Mouse (Mus musculus): ENCODE data around the gene Pate2.
"Not testable (repeated sequence)": the region's sequence is repeated elsewhere in the genome, so short reads cannot be mapped to it uniquely, and the experiment has no call there.

Gene Pate2

DNA sequence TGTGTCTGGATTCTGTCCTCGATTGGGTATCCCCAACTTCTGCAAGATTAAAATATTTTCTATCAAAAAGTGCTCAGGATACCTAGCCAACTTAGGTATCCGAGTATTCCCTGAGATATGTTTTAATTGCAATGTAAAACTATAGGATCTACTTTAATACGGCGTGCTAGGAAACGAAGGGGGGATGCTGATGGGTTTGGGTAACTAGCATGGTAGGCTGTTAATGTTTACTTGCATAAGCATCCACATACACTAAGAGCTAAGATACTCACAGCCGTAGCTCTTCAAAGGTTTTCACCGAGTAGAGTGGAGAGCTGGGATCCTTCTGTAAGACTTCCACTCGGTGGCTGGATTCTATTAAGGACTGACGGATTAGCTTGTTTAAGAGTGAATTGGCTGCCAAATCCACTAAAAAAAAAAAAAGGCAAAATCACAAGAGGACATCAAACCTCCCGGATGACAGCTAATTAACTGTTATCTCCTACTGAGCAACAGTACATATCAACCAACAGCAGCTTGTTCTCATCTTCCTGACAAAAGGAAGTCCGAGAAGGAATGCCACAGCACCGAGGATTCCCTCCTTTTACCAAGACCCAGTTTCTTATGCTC lies 13.5 kb upstream of the Pate2 start:
- DNase-seq (ENCODE audit: low spot score), result no peak

- peak; percentile 60 for DNase-seq (ENCODE audit: low spot score)
These were observed 11.7 kb upstream of the Pate2 start, which contains the start of the genes Ddx25 and Pus3 for GRCm38 (mm10) chr9:35558257-35559008. TSS of gene Ddx25 (minus strand) at chr9:35558528. TSS of gene Pus3 (plus strand) at chr9:35558595.

DNA sequence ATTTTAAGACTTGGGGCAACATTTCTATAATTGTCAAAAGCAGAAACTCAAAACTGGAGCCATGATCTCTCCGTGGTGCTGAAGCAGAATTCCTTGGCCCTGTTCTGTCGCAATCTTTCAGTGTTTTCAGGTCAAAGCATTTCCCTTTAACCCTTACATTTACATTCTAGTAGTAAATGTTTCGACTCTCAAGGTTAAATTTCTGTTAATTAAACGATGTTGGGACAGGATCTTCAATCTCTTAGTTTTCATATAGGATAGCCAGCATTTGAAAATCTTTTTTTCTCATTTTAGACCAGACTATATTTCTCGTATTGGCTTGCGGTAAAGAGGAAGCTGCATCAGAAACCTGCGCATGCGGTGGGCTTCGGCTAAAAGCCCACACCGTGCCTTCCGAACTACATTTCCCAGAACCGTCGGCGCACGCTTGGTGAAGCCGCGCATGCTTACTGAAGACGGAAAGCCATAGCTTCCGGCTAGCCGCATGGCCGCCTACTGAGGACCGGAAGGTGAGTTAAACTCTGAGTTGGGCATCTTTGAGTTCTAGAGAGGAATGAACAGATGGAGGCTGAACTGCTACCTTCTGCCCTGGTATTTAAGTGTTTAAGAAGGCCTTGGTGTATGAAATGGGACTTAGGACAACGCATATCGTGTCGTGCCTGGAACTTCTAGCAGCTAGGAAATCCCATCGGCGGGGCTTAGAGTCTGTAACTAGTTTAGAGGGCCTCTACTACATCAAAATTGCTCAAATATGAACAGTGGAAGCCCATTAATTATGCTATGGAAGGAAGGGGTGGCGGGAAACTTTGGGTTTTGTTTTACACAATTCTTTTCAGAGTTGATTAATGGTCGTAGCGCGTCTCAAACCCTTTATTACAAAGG lies 10.8 kb upstream of the Pate2 start:
- peak; percentile 84 for DNase-seq (ENCODE audit: low spot score)

DNA sequence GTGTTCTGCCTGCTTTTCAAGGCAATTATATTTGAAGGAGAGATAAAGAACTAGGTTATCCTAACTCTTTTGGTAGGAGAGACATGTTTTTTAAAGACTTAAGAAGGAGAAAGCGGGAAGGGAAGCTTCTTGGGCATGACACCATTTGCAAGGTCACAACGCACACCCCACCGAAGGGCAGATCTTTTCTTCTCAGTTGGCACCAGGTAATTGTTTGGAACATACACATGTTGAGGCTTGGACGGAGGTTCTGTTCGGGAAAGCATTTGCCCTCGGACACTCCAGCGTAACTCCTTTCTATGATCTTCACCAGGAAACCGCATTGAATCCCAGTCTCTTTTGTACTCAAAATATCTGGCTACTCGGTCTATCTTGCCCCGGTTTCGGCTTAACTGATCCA lies 9.0 kb upstream of the Pate2 start:
- DNase-seq (ENCODE audit: low spot score), result no peak

DNA sequence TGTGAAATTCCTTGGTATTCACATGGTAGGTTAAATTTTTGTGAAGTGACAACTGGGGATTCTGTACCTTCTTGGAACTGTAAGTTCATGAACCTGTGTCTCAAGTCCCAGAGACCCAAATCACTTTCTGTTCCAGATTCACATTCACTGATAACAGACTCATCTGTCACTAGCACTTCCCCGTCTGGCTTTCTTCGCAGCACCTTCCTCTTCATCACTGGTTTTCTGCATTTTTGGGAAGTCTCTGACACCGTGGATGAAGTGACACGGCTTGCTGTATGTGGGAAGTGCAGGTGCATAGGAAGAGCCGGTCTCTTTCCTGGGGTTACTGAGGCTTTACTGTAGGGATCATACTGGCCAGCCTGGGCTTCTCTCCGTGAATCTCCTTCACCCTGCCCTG lies 8.5 kb upstream of the Pate2 start:
- no peak for DNase-seq (ENCODE audit: low spot score)

GRCm38 (mm10) chr9:35564536-35565240 lies 5.4 kb upstream of the Pate2 start:
- DNase-seq (ENCODE audit: low spot score), result no peak

- no peak for DNase-seq (ENCODE audit: low spot score)
These were observed 2.1 kb upstream of the Pate2 start for GRCm38 (mm10) chr9:35567995-35568394.

GRCm38 (mm10) chr9:35570663-35571062 lies 579 bp downstream of the Pate2 start:
- DNase-seq (ENCODE audit: low spot score), result no peak

GRCm38 (mm10) chr9:35574416-35574815 lies 4.3 kb downstream of the Pate2 start:
- DNase-seq (ENCODE audit: low spot score), result no peak

- DNase-seq (ENCODE audit: low spot score), result no peak
These were observed 17.6 kb downstream of the Pate2 start for GRCm38 (mm10) chr9:35587674-35588073.

DNA sequence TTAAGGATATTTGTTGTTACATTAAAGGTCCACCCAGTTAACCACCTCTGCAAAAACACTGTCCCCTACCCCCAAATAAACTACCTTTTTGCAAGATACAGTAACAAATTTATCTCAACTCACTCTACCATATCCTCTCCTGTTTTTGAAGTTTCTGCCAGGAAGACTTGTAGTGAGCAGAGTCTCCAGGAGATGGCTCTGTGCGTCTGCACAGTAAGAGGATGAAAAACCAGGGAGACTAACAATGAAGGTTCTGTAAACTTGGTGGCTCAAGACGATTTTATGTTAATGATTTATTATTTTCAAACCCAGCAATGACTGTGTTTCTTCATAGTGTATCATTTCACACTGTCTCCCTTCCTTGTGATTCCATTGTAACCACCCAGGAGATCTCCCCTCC lies 22.8 kb downstream of the Pate2 start:
- no peak for DNase-seq (ENCODE audit: low spot score)

DNA sequence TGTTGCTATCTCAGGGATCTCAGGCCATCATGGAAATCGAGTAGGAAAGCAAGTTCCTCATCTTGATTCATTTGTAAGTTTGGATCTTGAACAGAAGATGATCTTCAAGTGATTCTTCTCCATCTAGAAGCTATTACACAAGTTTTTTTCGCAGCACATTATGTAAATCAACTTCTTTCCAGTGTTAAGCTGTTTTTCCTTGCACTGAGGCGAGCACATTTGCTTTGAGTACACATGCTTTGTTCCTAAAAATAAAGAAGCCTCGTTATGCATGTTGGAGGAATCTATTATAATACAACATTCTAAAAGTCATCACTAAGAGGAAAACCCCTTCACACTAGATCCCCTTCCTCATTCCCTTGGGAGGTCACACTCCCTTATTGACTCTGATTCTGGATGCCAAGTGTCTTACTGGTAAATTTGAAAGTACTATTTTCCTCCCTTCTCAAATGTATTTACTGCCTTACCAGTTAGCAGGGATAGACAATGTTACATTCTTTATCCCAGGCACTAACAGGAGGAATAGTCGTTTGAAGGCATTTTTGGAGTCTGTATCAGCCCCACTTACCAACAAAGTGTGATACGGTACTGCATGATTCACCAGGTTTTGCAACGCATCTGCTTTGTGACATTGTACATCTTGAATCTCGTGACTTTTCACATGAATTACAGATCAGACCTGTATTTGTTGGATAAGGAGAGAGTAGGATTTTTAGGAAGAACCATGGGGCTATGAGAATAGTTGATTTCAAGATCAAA lies 37.7 kb downstream of the Pate2 start:
- DNase-seq (ENCODE audit: low spot score), result no peak

- DNase-seq (ENCODE audit: low spot score), result no peak
These were observed 41.8 kb downstream of the Pate2 start, which contains the start of gene Pate4 for GRCm38 (mm10) chr9:35611841-35612240. TSS of gene Pate4 (minus strand) at chr9:35611941.

DNA sequence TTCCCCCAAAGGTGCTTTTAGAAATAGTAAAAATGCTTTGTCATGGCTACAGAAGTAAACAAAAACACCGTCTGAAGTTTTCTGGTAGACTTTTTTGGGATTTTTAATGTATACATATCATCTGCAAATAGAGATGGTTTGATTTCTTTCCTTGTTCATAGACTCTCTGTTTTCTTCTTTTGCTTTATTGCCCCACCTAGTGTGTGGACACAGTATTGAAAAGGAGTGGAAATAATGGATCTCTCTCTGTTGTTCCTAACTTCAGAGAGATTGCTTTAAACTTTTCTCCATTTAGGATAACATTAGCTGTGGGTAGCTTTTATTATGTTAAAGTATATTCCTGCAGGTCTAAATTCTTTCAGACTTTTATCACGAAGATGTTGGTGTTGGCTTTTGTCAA lies 43.9 kb downstream of the Pate2 start:
- no peak for DNase-seq (ENCODE audit: low spot score)

DNA sequence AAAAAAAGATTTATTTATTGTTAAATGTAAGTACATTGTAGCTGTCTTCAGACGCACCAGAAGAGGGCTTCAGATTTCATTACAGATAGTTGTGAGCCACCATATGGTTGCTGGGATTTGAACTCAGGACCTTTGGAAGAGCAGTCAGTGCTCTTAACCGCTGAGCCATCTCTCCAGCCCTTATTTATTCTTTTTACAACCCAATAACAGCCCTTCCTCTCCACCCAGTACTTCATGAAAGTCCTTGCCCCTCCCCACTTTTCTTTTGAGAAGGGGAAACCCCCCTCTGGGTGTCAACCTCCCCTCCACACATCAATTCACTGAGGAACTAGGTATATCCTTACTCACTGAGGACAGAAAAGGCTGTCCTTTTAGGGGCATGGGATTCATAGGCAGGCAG lies 46.7 kb downstream of the Pate2 start:
- DNase-seq (ENCODE audit: low spot score), result not testable (repeated sequence)

DNA sequence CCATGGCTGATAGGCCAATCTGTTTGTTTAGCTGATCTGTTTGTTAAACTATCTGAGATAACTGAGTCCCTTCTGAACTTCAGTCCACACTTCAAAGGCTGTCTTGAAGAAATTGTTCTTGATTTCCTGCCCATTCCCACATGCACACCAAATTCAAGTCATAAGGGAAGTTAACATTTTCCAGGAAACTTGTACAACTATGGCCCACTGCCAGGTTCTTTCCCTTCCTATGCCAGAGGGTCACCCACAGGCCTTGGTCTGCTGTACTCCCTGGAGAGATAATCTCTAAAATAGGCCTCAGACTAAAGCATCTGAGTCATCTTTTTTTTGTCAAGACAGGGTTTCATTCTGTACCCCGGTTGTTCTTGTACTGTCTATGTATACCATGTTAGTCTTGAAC lies 62.9 kb downstream of the Pate2 start:
- DNase-seq (ENCODE audit: low spot score), result no peak

- no peak for DNase-seq (ENCODE audit: low spot score)
These were observed 78.0 kb downstream of the Pate2 start, which contains the start of gene Pate3 for GRCm38 (mm10) chr9:35648102-35648501. TSS of gene Pate3 (minus strand) at chr9:35648202.

- DNase-seq (ENCODE audit: low spot score), result no peak
These were observed 103.5 kb downstream of the Pate2 start for GRCm38 (mm10) chr9:35673557-35673956.

GRCm38 (mm10) chr9:35687013-35687412 lies 116.9 kb downstream of the Pate2 start, which contains the start of gene Pate1:
TSS of gene Pate1 (minus strand) at chr9:35687390.
- DNase-seq (ENCODE audit: low spot score), result no peak

- no peak for DNase-seq (ENCODE audit: low spot score)
These were observed 121.8 kb downstream of the Pate2 start for GRCm38 (mm10) chr9:35691924-35692323.

DNA sequence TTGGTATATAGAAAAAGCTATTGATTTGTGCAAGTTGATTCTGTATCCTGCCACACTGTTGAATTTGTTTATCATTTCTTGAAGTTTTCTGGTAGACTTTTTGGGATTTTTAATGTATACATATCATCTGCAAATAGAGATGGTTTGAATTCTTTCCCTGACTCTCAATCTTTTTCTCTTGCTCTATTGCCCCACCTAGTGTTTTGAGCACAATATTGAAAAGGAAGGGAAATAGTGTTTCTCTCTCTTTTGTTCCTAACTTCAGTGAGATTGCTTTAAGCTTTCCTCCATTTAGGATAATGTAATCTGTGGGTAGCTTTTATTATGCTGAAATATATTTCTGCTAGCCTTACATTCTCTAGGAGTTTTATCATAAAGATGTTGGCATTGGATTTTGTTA lies 137.2 kb downstream of the Pate2 start:
- no peak for DNase-seq (ENCODE audit: low spot score)
